Mouse (Mus musculus): ENCODE results near the gene Etv6.

The Etv6 gene

DNA sequence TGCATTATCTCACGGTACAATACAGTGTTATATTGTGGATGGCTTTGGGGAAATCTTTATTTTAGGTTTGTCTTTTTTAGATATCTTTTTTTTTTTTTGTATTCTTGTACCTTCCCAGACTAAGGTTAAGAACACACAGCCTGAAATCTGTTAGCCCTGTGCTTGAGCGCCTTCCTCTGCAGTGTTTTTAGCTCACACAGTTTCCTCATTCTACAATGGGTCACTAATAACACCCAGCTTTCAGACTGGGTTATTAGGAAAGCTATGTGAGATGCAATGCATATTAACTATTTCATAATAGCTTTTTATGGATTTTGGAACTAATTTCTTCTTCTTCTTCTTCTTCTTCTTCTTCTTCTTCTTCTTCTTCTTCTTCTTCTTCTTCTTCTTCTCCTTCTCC is 44.1 kb downstream of the Etv6 start:
- no peak for DNase-seq

- no peak for DNase-seq
Observed at GRCm38 (mm10) chr6:134080946-134081345, 45.4 kb downstream of the Etv6 start.

DNA sequence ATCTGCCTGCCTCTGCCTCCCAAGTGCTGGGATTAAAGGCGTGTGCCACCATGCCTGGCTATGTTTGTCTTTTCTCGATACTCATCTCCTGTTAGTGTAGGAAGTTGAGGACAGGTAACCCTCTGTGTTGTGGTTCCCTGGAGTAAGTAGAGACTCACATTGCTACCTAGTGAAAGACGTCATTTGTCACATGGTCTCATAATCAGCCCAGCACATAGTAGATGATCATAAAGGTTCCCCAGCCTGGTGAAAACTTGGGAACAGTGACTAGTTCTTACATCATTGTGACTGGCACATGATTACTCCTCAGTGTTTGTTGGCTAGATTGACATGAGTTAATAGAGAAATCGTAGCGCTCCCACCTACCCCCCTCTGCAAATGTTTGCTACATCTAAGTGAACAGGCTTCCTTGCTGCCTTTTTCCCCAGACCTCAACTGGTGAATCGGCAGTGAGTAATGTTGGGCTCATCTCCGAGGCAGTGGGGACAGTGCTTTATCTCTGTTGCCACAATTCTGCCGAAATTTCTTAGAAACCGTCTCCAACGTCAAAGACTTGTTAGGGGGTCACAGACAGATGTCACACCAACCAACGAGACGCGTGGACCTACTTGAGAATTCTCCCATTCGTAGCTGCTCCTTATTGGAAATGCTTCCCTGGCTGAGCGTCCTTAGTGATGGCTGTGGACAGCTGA is 46.9 kb downstream of the Etv6 start:
- no peak for DNase-seq

DNA sequence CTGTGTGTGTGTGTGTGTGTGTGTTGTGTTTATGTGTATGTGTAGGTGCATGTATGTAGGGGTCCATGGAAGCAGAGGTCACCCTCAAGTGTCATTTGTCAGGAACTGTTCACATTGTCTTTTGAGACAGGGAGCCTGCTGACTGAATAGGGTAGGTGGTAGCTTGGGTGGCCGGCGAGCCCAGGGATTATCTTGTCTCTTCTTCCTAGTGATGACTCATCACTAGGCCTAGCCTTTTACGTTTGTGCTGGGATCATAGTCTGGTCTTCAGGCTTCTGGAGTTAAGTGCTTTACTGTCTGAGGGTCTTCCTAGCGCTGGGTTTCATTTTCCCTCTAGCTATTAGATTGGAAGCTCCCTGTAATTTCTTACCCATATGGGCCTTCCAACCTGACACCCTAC is 47.9 kb downstream of the Etv6 start:
- no peak for DNase-seq

DNA sequence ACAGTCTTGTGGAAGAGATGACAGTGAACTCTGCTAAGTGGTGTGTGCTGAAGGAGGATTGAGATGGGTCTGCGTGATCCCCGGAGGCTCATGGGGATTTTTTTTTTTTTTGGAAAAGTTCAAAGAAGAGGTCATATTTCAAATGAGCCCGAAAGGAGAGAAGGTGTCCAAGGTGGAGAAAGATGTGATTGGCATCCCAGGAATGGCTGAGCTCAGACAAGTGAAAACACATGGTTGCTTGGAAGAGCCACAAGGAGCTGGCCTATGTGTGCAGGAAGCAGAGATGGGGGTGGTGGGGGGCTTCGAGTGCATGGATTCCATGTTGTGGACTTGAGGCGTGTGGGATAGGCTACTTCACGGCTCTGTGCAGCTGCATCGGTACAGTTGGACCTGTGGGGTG is 50.9 kb downstream of the Etv6 start:
- no peak for DNase-seq

- no peak for DNase-seq
Observed at GRCm38 (mm10) chr6:134087709-134088108, 52.2 kb downstream of the Etv6 start.

- no peak for DNase-seq
Observed at GRCm38 (mm10) chr6:134089671-134090377, 54.3 kb downstream of the Etv6 start.

- DNase-seq: no peak
Observed at GRCm38 (mm10) chr6:134090378-134090692, 54.8 kb downstream of the Etv6 start.

GRCm38 (mm10) chr6:134090875-134091274 is 55.4 kb downstream of the Etv6 start:
- no peak for DNase-seq

- no peak for DNase-seq
Observed at GRCm38 (mm10) chr6:134091398-134091801, 55.9 kb downstream of the Etv6 start.

- DNase-seq: no peak
Observed at GRCm38 (mm10) chr6:134094066-134094465, 58.6 kb downstream of the Etv6 start.

DNA sequence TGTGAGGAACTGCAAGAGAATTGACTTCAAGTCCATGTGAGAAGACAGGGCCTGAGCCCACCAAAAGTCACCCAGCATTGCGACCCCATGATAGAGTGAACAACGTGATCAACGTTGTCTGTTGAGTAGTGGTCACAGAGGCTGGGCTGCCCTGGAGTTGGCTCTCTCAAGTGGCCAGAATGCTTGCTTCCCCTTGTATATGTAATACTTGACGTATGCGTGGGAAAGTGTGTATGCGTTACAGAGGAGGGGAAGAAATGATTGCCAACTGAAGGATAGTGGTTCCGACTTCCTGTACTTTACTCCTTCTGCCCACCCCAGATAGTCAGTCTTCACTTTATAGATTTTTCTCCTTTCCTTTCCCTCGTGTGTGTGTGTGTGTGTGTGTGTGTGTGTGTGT is 59.1 kb downstream of the Etv6 start:
- no peak for DNase-seq

DNA sequence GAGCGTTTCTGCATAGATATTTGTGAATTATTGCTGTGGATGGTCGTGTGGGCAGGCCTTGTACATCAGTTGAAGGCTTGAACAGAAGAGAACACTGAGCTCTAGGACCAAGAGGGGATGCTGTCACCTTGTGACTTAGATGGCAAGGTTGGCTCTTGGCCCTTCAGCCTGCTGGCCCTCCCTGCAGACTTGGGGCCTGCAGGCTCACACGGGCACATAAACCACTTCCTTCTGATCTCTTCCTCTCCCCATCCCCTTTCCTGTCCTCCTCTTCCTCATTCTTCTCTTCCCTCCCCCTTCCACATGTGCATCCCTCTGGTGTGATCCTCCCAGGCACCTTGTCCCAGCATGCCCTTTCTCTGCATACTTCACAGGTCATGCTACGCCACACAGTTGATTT is 60.1 kb downstream of the Etv6 start:
- DNase-seq: no peak

GRCm38 (mm10) chr6:134099976-134100743 is 64.7 kb downstream of the Etv6 start:
- DNase-seq: no peak

DNA sequence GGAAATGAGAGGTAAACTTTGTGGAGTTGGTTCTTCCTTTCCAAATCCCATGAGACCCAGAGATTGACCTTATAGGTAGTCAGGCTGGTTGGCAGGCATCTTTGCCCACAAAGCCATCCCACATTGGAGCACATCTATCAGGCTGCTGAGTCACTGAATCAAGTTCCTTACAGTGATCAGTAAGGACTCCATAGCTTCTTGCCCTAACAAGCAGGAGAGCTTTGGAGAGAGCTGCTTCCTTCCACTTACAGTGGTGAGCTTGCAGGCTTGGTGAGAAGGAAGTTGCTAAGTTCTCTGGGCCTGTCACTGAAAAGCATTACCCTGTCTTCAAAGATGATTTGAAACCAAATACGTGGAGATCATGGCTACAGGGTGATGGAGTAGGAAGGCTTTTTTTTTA is 66.9 kb downstream of the Etv6 start:
- no peak for DNase-seq

- DNase-seq: no peak
Observed at GRCm38 (mm10) chr6:134103519-134103918, 68.0 kb downstream of the Etv6 start.

- DNase-seq: peak; percentile 38
Observed at GRCm38 (mm10) chr6:134105514-134106201, 70.2 kb downstream of the Etv6 start.

DNA sequence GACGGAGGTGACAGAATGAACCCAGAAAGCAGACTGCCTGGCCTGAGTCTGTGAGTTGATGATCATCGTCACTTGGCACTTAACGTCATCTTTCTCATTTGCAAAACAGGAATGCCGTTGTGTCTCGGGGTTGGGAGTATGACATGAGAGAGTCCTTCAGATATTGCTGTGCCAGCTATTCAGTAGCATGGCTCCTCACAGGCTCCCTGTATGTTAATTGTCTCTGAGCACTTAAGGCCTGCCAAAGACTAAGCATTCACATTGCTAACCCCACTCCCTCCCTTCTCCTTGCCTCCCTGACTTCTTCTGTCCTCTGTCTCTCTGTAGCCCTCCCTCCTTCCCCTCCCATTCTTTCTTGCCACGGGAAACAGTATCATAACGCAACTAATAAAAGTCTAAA is 72.2 kb downstream of the Etv6 start:
- DNase-seq: no peak

- DNase-seq: no peak
Observed at GRCm38 (mm10) chr6:134109675-134110074, 74.2 kb downstream of the Etv6 start.

GRCm38 (mm10) chr6:134110206-134110605 is 74.7 kb downstream of the Etv6 start:
- DNase-seq: no peak

DNA sequence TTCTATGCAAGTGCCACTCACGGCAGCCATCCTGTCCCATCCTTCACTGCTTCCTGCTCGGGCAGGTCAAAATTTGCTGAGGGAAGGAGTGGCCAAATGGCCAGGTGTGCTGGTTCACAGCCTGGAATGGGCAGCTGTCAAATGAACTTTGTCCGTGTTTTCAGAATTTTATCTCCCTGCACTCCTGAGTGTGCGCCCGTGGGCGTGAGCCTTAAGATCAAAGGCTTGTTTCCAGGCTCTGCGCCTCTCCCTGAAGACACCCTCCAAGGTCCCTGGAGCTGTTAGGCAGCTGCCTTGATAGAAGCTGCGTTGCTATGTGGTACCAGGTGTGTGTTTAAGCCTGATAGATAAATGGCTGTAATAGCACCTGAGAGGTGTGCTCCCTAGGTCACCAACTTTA is 76.1 kb downstream of the Etv6 start:
- DNase-seq: no peak

DNA sequence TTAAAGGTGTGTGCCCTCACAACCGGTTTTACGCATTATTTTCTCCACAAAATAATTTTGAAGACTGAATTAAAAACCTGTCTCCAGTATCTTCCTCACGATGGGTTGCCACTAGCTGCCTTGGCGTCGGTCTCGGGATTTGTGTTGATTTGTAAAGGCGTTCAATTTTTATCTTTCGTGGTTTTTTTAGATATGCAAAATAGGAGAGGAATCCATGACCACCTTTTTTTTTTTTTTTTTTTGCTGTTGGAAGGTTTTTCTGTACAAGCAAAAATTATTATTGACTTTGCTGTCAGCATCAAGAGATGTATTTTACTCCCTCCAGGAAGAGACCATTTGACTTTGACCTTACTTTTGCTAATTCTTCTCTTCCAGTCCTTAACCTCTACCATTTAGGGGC is 77.3 kb downstream of the Etv6 start:
- no peak for DNase-seq

DNA sequence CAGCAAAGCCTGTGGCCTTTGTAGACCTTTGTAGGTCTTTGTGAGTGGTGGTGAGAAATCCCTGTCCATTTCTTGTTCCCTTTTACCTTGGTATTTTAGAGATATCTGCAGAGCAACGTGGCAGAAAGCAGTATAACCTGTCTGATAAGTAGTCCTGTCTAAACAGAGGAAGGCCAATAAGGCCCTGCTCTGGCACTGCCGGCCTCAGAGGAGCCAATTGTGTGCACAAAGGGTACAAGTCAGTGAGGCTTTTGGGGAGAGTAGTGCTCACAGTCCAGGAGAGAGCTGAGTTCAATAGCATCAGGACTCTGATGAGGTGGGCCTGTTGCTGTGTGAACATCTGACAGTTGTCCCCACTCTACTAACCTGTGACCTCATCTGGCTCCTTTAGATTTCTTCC is 77.7 kb downstream of the Etv6 start:
- DNase-seq: no peak

All from liver (tissue).